8 mouse cellular contexts compared by ENCODE assay signal in the genomic region with DNA sequence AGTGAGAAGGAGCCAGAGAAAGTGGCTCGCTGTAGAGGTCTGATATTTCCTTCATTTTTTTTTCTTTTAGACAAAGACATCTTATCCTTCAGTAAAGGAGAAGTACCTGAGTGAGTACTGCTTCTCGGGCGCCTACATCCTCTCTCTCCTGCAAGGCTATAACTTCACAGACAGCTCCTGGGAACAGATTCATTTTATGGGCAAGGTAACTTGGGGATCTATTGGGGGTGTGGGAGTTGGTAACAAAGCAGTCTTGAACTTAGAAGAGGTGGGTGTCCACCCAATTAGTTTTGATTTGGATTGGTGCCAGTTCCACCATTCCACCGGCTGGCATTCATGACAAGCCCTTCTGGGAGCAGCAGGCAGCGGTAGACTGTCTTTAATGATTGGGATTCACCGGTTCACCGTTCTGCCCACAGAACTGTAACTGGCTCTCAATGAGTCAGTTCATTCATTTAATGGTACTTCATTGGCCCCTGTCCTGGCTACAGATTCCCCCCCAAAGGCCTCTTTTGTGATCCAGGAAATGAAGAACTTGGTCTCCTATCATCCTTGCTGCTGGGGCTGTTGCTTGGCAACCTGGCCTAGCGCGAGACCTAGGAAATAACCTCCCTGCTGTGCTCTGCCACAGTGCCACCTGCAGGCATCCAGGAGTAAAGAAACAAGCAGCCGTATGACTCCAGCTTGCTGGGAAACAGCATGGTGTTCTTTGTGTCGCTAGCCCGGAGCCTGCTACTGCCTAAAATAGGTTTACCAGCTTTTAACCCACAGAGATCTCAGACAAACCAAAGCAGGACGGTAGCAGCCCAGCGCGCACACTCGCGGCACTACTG. TPM values are rescaled to one million over a fixed set of nuclear protein-coding genes. Genes with fewer than 3 reads are reported as not detected.
DNase-seq lines count a peak whose midpoint lies in the region; ATAC-seq and TF ChIP-seq lines count a peak whose summit lies in the region.

No protein-coding gene starts in this region.

- no peak for TF ChIP-seq EP300 in MEL (IDR thresholded peaks at IDR 0.05; ENCODE audit: low read depth in 1 of 2, low read length in 2 of 2)
- TF ChIP-seq EP300 in liver, postnatal 0 days (IDR thresholded peaks at IDR 0.05; ENCODE audit: low read depth): no peak

- no peaks in the 10 kb centered on the region for H3K4me1 ChIP-seq in MEL (ENCODE audit: control insufficient read depth in 1 of 2, insufficient read depth in 2 of 2, low read length in 2 of 2)
- peaks cover 14% of the 10 kb centered on the region for H3K4me1 ChIP-seq in forebrain, embryonic 15.5 days
- peaks cover 4% of the 10 kb centered on the region for H3K4me1 ChIP-seq in liver, postnatal 0 days (ENCODE audit: insufficient read depth)
- peaks cover 16% of the 10 kb centered on the region for H3K4me1 ChIP-seq in neural tube, embryonic 15.5 days
- peaks cover 2% of the 10 kb centered on the region; the same call in 1 of the 2 replicates for H3K4me1 ChIP-seq in thymus, adult 2 months (replicated peaks; ENCODE audit: control insufficient read depth, insufficient read depth, low read length)

- peak overlapping the region; percentile 41 for H3K4me2 ChIP-seq in forebrain, embryonic 15.5 days (replicated peaks)
- peak overlapping the region; percentile 45 for H3K4me2 ChIP-seq in liver, postnatal 0 days (ENCODE audit: low read depth, low read length)
- H3K4me2 ChIP-seq in neural tube, embryonic 15.5 days: peak overlapping the region; percentile 48

- WGBS in forebrain, embryonic 15.5 days: 14% methylated on average over 17 of the region's 17 CpGs
- 38% methylated on average over 17 of the region's 17 CpGs for WGBS in liver, postnatal 0 days (ENCODE audit: insufficient replicate concordance)
- 15% methylated on average over 17 of the region's 17 CpGs for WGBS in neural tube, embryonic 15.5 days
- WGBS in thymus, adult 2 months: 38% methylated on average over 17 of the region's 17 CpGs

- intact Hi-C loops in heart, postnatal 14 days (cut with DNase I): no loop called here

- peak; percentile 93 for ATAC-seq in forebrain, embryonic 15.5 days (replicated peaks)
- peak; percentile 77 for ATAC-seq in liver, postnatal 0 days
- ATAC-seq in neural tube, embryonic 15.5 days (ENCODE audit: low FRiP score): peak; percentile 92

- H3K27me3 ChIP-seq in MEL (ENCODE audit: control insufficient read depth in 1 of 2, insufficient read depth in 2 of 2, low read length in 2 of 2): peaks cover 6% of the 10 kb centered on the region in 2 experiments; a peak in 3 of 4 replicates
- no peaks in the 10 kb centered on the region for H3K27me3 ChIP-seq in forebrain, embryonic 15.5 days
- H3K27me3 ChIP-seq in liver, postnatal 0 days (ENCODE audit: insufficient read depth, low read length): no peaks in the 10 kb centered on the region
- H3K27me3 ChIP-seq in neural tube, embryonic 15.5 days (replicated peaks): no peaks in the 10 kb centered on the region
- no peaks in the 10 kb centered on the region for H3K27me3 ChIP-seq in thymus, adult 2 months (ENCODE audit: control insufficient read depth, insufficient read depth, low read length)

- H3K9ac ChIP-seq in MEL (ENCODE audit: control insufficient read depth, low read depth, low read length, poor library complexity, severe bottlenecking): no peak overlapping the region
- H3K9ac ChIP-seq in forebrain, embryonic 15.5 days (replicated peaks): peak overlapping the region; percentile 45
- H3K9ac ChIP-seq in liver, postnatal 0 days (replicated peaks): peak overlapping the region; percentile 13; the same call in 1 of the 2 replicates
- H3K9ac ChIP-seq in neural tube, embryonic 15.5 days (replicated peaks): peak overlapping the region; percentile 42; the same call in 1 of the 2 replicates

- H3K79me2 ChIP-seq in MEL (ENCODE audit: control insufficient read depth, insufficient read depth, low read length, poor library complexity): no peaks in the 10 kb centered on the region

- DNase-seq in MEL (ENCODE audit: low read depth, low spot score): peak; percentile 69
- peak; percentile 46 for DNase-seq in cerebellum, adult 11-12 months
- DNase-seq in heart, postnatal 14 days: peak; percentile 77 to 81
- DNase-seq in kidney, postnatal 4 days: peak; percentile 82 to 85
- DNase-seq in liver, postnatal 0 days: peak; percentile 75
- DNase-seq in thymus, adult 2 months: peak; percentile 65

- TF ChIP-seq RAD21 in MEL (IDR thresholded peaks at IDR 0.05; ENCODE audit: low read depth, low read length): peak; percentile 53

- H3K9me3 ChIP-seq in MEL (replicated peaks; ENCODE audit: insufficient read depth, low read length): no peaks in the 10 kb centered on the region
- H3K9me3 ChIP-seq in forebrain, embryonic 15.5 days: no peaks in the 10 kb centered on the region
- no peaks in the 10 kb centered on the region for H3K9me3 ChIP-seq in liver, postnatal 0 days (ENCODE audit: low read length)
- no peaks in the 10 kb centered on the region for H3K9me3 ChIP-seq in neural tube, embryonic 15.5 days (replicated peaks)

- no peak overlapping the region for H3K4me3 ChIP-seq in MEL (ENCODE audit: control insufficient read depth in 1 of 2, insufficient read depth in 1 of 2, low read depth in 2 of 2, low read length in 2 of 2)
- peak overlapping the region; percentile 14 for H3K4me3 ChIP-seq in forebrain, embryonic 15.5 days
- no peak overlapping the region for H3K4me3 ChIP-seq in liver, postnatal 0 days (ENCODE audit: low read depth, low read length)
- H3K4me3 ChIP-seq in neural tube, embryonic 15.5 days (replicated peaks): peak overlapping the region; percentile 9; the same call in 1 of the 2 replicates
- H3K4me3 ChIP-seq in thymus, adult 2 months (ENCODE audit: control insufficient read depth, insufficient read depth, low read length): no peak overlapping the region

- no peaks in the 10 kb centered on the region for H3K36me3 ChIP-seq in MEL (ENCODE audit: control insufficient read depth in 1 of 2, insufficient read depth in 2 of 2, low read length in 2 of 2)
- no peaks in the 10 kb centered on the region for H3K36me3 ChIP-seq in forebrain, embryonic 15.5 days
- no peaks in the 10 kb centered on the region for H3K36me3 ChIP-seq in liver, postnatal 0 days (replicated peaks; ENCODE audit: insufficient read depth, low read length)
- no peaks in the 10 kb centered on the region for H3K36me3 ChIP-seq in neural tube, embryonic 15.5 days
- H3K36me3 ChIP-seq in thymus, adult 2 months (ENCODE audit: control insufficient read depth, insufficient read depth, low read length): no peaks in the 10 kb centered on the region

- TF ChIP-seq CTCF in MEL (IDR thresholded peaks at IDR 0.05 in 2 of 3, conservative IDR thresholded peaks at IDR 0.05 in 1 of 3; ENCODE audit: control insufficient read depth in 1 of 3, insufficient read depth in 1 of 3, low read depth in 2 of 3, low read length in 3 of 3, poor library complexity in 1 of 3, severe bottlenecking in 1 of 3): peak; percentile 45 to 69 (median 68)
- peak; percentile 83 for TF ChIP-seq CTCF in liver, postnatal 0 days (IDR thresholded peaks at IDR 0.05; ENCODE audit: low read depth)
- peak; percentile 75; the same call in 1 of the 2 replicates for TF ChIP-seq CTCF in thymus, adult 2 months (IDR thresholded peaks at IDR 0.05; ENCODE audit: borderline replicate concordance, control insufficient read depth, extremely low read depth, insufficient read depth, low read length, poor library complexity)

- H3K27ac ChIP-seq in MEL (ENCODE audit: control insufficient read depth, low read depth, low read length): no peak overlapping the region
- H3K27ac ChIP-seq in forebrain, embryonic 15.5 days (replicated peaks): peak overlapping the region; percentile 88
- no peak overlapping the region for H3K27ac ChIP-seq in liver, postnatal 0 days (ENCODE audit: low read depth)
- peak overlapping the region; percentile 81 for H3K27ac ChIP-seq in neural tube, embryonic 15.5 days (replicated peaks)
- H3K27ac ChIP-seq in thymus, adult 2 months (ENCODE audit: control insufficient read depth, insufficient read depth, low read length): no peak overlapping the region

- TF ChIP-seq POLR2A in MEL (IDR thresholded peaks at IDR 0.05; ENCODE audit: control insufficient read depth in 1 of 2, insufficient read depth in 1 of 2, low read depth in 1 of 2, low read length in 2 of 2, poor library complexity in 1 of 2): no peak
- no peak for TF ChIP-seq POLR2A in thymus, adult 2 months (IDR thresholded peaks at IDR 0.05; ENCODE audit: control insufficient read depth, extremely low read depth, insufficient read depth, low read length, poor library complexity)

TF ChIP-seq in MEL, 35 proteins besides CTCF, POLR2A, EP300 and RAD21:
- 0 out of 2 replicates have a peak, but pooled peaks have one; percentile 4 for TF ChIP-seq ZC3H11A (IDR thresholded peaks at IDR 0.05; ENCODE audit: low read depth, low read length)
- TF ChIP-seq SMC3 (IDR thresholded peaks at IDR 0.05; ENCODE audit: low read depth, low read length): peak; percentile 49
- TF ChIP-seq MYB (IDR thresholded peaks at IDR 0.05; ENCODE audit: low read depth, low read length): no peak
TF ChIP-seq in MEL: peak in this region for 2.

RNA-seq across cellular contexts. Expression of gene Cc2d2b, which starts 11.7 kb away (rescaled TPM):
- total RNA-seq in MEL (2012; rRNA removed): not detected in 2 replicates
- polyA plus RNA-seq in MEL (2012; ENCODE audit: insufficient read depth in 1 of 2, insufficient read length in 2 of 2, low read depth in 1 of 2, low replicate concordance in 2 of 2, missing spikeins in 1 of 2): not detected
- 0.13 and 0.33 TPM in 2 replicates for polyA plus RNA-seq in forebrain, embryonic 15.5 days (2015; fragmentation: Nextera tagmentation; extraction: Ambion mirVana)
- not detected for total RNA-seq in heart, postnatal 14 days (2021)
- 1.2 and 1.3 TPM in 2 replicates for polyA plus RNA-seq in liver, postnatal 0 days (2015; fragmentation: Nextera tagmentation; extraction: Ambion mirVana)
- 0.23 and 0.55 TPM in 2 replicates for polyA plus RNA-seq in neural tube, embryonic 15.5 days (2015; fragmentation: Nextera tagmentation; extraction: Ambion mirVana)
- polyA plus RNA-seq in thymus, adult 2 months (2012; rRNA removed): not detected in 2 replicates

Comparison
In these comparisons a context has a peak if more than half of its experiments do, and no peak if none do; other contexts are left out.
1. H3K27ac ChIP-seq: peak in forebrain, embryonic 15.5 days (single experiment) and neural tube, embryonic 15.5 days (single experiment); none in MEL (single experiment), liver, postnatal 0 days (single experiment) and thymus, adult 2 months (single experiment).
2. H3K4me3 ChIP-seq: peak in forebrain, embryonic 15.5 days (single experiment) and neural tube, embryonic 15.5 days (single experiment); none in MEL (0 of 2), liver, postnatal 0 days (single experiment) and thymus, adult 2 months (single experiment).
3. Peak in every context shown above with its lines, with median percentiles within 50 percentile points of each other: DNase-seq, CTCF ChIP-seq, ATAC-seq and H3K4me2 ChIP-seq.